Mouse (Mus musculus) midbrain, embryonic 12.5 days (tissue): ENCODE data around the gene Rev1. TPM values are rescaled to one million over a fixed set of nuclear protein-coding genes. Genes with fewer than 3 reads are reported as not detected.

Source experiments
- ATAC-seq: fragments of 200-750 bp; cut with Nextera tagmentation; 2 replicates; pipeline ENCODE4 v1.8.0; 2017; ENCODE audit warnings: low read depth, moderate TSS enrichment, moderate library complexity; ENCODE audit not compliant: low FRiP score
- H3K27ac ChIP-seq: fragments of 300-500 bp; sonication (generic); replicated peaks from 2 replicates; pipeline ENCODE4 v1.5.1; 2016; ENCODE audit warnings: mild to moderate bottlenecking
- H3K27me3 ChIP-seq: fragments of 300-500 bp; sonication (generic); 2 replicates; pipeline ENCODE4 v1.6.1; 2016; ENCODE audit warnings: mild to moderate bottlenecking
- H3K36me3 ChIP-seq: fragments of 300-500 bp; sonication (generic); 2 replicates; pipeline ENCODE4 v1.6.1; 2016
- H3K4me1 ChIP-seq: fragments of 300-500 bp; sonication (generic); 2 replicates; pipeline ENCODE4 v1.6.1; 2016
- H3K4me2 ChIP-seq: fragments of 300-500 bp; sonication (generic); replicated peaks from 2 replicates; pipeline ENCODE4 v1.6.1; 2016; ENCODE audit warnings: mild to moderate bottlenecking, moderate library complexity
- H3K4me3 ChIP-seq: fragments of 300-500 bp; sonication (generic); 2 replicates; pipeline ENCODE4 v1.5.1; 2016; ENCODE audit warnings: mild to moderate bottlenecking
- H3K9ac ChIP-seq: fragments of 300-500 bp; sonication (generic); replicated peaks from 2 replicates; pipeline ENCODE4 v1.6.1; 2016; ENCODE audit warnings: mild to moderate bottlenecking, moderate library complexity
- H3K9me3 ChIP-seq: fragments of 300-500 bp; sonication (generic); 2 replicates; pipeline ENCODE4 v1.6.1; 2016; ENCODE audit warnings: mild to moderate bottlenecking
- WGBS: fragments of 180-500 bp; shearing (Covaris S2); methylation state at CpG from one replicate; pipeline ENCODE4 v1.1.7; 2016; 5-methylcytosine and 5-hydroxymethylcytosine counted together
- polyA plus RNA-seq: library from polyadenylated mRNA; unstranded; fragments of >200 nt; fragmentation: Nextera tagmentation; extraction: Ambion mirVana; gene quantifications from 2 replicates; pipeline ENCODE4 v1.2.1, GENCODE M21; 2016

Gene Rev1
- polyA plus RNA-seq, 1 experiment from 2014 or later, result 47.7 TPM

DNA sequence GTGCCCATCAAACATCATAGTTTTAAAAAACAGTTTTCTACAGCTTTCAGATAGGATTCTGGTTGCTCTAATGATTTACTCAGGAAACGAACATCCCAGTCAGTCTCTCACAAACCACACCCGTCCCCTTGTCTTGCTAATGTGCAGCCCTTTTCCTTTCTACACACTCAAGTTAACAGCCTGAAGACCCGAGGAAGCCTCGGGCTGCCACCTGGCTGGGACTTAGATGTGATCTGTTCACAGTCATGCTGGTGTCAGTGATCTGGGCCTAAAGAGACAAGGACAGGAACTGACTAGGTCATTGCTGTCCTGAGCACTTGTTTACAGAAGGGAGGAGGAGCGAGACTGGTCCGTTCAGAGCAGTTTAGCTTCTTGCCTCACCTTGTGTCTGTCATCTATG lies 71.2 kb downstream of the Rev1 start:
- Histone ChIP-seq H3K4me3 (no peak overlapping the region), H3K36me3 (peaks cover 83% of the 10 kb centered on the region), H3K9me3 (no peaks in the 10 kb centered on the region), H3K27ac (no peak overlapping the region), H3K4me2 (no peak overlapping the region), H3K9ac (no peak overlapping the region), H3K4me1 (no peaks in the 10 kb centered on the region), H3K27me3 (no peaks in the 10 kb centered on the region)
- ATAC-seq, result no peak
- WGBS, result 84% methylated on average over 6 of the region's 6 CpGs

DNA sequence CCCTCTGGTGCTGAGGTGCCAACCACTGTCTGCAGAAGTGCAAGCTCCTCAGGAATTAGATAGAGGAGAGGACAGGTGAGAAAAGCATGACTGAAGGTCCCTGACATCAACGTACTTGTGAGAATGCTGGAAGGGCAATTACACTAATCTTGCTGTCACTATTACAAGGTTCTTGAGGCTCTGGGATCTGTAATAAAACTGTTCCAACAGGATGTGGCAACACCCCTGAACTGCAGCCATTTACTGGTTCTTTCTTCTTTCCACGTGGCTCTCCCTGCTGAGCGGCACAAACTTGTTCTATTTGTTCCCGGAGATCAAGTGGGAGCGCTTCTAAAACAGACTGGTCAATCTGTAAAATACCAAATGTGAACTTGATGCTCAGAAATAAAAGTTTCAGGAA lies 74.4 kb downstream of the Rev1 start:
- WGBS, result 93% methylated on average over 5 of the region's 5 CpGs
- H3K9me3 ChIP-seq, result no peaks in the 10 kb centered on the region
- H3K9ac ChIP-seq, result no peak overlapping the region
- peaks cover 90% of the 10 kb centered on the region for H3K36me3 ChIP-seq
- H3K27me3 ChIP-seq, result no peaks in the 10 kb centered on the region
- H3K4me3 ChIP-seq, result no peak overlapping the region
- H3K4me2 ChIP-seq, result no peak overlapping the region
- H3K4me1 ChIP-seq, result no peaks in the 10 kb centered on the region
- no peak overlapping the region for H3K27ac ChIP-seq
- no peak for ATAC-seq

DNA sequence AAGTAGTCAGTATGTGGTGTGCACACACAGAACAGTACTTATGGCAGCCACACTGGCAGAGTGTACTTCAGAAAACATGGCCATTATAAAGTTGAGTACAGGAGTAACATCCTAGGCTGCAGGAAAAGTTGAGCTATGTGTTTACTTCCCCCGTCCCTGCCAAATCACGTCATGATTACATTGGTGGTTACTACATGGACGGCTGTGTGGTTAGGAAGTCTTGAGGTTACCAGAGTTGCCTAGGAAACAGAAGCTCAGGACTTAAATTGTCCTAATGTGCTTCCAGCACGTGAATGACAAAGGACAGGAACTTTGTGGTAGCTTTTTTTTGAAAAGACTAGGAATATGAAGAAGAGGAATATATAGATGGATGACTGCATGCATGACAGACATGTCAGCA lies 80.0 kb downstream of the Rev1 start:
- H3K27me3 ChIP-seq, result no peaks in the 10 kb centered on the region
- no peaks in the 10 kb centered on the region for H3K9me3 ChIP-seq
- no peak overlapping the region for H3K27ac ChIP-seq
- no peak overlapping the region for H3K4me3 ChIP-seq
- WGBS, result 79% methylated on average over 4 of the region's 4 CpGs
- H3K4me2 ChIP-seq, result no peak overlapping the region
- no peak for ATAC-seq
- H3K36me3 ChIP-seq, result peaks cover 95% of the 10 kb centered on the region
- H3K9ac ChIP-seq, result no peak overlapping the region
- no peaks in the 10 kb centered on the region for H3K4me1 ChIP-seq

DNA sequence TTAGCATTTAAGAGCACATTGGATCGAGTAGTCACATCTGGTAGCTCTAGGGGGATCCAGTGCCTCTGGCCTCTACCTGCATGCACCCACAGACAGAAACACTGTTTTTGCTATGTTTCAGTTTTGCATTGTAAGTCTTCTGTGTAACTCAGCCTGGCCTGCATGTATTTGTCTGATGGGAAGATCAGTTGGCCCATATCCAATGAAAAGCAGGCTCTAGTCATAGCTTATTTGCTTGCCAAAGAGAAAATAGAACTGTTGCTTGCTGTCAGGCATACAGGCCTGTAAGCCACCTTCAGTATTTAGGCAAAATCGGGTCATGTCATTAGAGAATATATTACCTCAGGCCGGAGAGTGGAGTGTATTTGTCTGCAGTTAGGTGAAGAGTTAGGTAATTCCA lies 81.5 kb downstream of the Rev1 start:
- ATAC-seq, result no peak
- no peak overlapping the region for H3K27ac ChIP-seq
- H3K4me1 ChIP-seq, result no peaks in the 10 kb centered on the region
- H3K4me3 ChIP-seq, result no peak overlapping the region
- H3K4me2 ChIP-seq, result no peak overlapping the region
- H3K27me3 ChIP-seq, result no peaks in the 10 kb centered on the region
- 90% methylated on average over 3 of the region's 3 CpGs for WGBS
- H3K36me3 ChIP-seq, result peaks cover 84% of the 10 kb centered on the region
- H3K9ac ChIP-seq, result no peak overlapping the region
- H3K9me3 ChIP-seq, result no peaks in the 10 kb centered on the region

DNA sequence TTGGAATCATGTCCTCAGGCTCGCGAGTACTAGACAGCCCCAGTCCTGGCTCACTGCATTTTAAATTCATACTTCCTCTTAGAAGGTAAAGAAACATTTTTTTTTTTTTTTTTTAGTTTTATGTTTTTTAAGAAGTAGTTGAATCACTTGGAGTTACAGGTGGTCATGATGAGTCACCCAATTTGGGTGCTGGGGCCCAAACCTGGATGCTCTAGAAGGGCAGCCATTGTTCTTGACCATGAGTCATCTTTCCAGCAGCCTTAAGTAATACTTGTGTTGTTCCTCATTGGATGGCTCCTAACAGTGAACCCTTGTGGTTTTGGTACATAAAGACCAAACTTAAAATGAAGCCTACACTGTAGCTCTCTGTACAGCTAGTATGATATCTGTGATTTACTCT lies 90.7 kb downstream of the Rev1 start:
- Histone ChIP-seq H3K36me3 (peaks cover 74% of the 10 kb centered on the region), H3K4me2 (no peak overlapping the region), H3K9me3 (no peaks in the 10 kb centered on the region), H3K4me3 (no peak overlapping the region), H3K4me1 (no peaks in the 10 kb centered on the region), H3K27ac (no peak overlapping the region), H3K27me3 (no peaks in the 10 kb centered on the region), H3K9ac (no peak overlapping the region)
- no peak for ATAC-seq
- 97% methylated on average over 2 of the region's 2 CpGs for WGBS

DNA sequence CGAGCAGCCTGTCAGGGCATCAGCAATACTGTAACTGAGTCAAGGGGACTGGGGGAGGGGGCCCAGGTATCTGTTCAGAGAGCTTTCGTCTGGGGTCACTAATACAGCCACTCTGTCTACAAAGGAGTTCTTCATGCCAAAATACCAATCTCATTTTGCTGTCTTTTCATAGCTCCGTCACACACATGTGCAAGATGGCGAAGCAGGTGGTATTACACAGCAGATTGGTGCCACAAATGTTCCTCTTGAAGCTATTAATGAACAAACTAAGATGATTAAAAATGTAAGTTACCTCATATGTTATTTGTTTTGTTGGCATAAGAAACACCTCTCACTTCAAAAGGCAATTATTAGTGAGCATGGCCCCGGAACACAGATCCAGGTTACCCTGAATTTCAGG lies 92.2 kb downstream of the Rev1 start:
- no peaks in the 10 kb centered on the region for H3K4me1 ChIP-seq
- ATAC-seq, result no peak
- no peak overlapping the region for H3K9ac ChIP-seq
- peaks cover 76% of the 10 kb centered on the region for H3K36me3 ChIP-seq
- WGBS, result 93% methylated on average over 5 of the region's 5 CpGs
- H3K4me2 ChIP-seq, result no peak overlapping the region
- H3K4me3 ChIP-seq, result no peak overlapping the region
- no peaks in the 10 kb centered on the region for H3K27me3 ChIP-seq
- no peak overlapping the region for H3K27ac ChIP-seq
- no peaks in the 10 kb centered on the region for H3K9me3 ChIP-seq

DNA sequence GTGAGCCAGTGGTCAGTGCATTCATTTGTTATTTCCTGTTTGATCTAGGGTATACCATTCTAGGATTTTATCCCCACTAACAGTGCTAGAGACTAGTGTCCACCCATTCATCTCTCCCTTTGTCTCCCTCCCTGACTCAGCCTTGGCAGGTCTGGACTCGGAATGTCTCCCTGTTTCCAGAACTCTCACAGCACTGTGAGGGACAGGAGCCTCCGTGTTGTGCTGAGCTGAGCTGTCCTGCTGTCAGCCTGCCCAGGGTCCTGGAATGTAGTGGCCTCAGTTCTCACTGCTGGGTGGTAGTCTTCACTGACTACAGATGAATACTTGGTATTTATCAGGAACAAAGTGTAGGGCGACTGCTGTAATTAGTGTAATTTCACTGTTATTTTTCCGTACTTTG lies 94.1 kb downstream of the Rev1 start:
- 95% methylated on average over 4 of the region's 4 CpGs for WGBS
- H3K4me3 ChIP-seq, result no peak overlapping the region
- H3K4me1 ChIP-seq, result no peaks in the 10 kb centered on the region
- H3K4me2 ChIP-seq, result no peak overlapping the region
- no peak overlapping the region for H3K9ac ChIP-seq
- no peak for ATAC-seq
- H3K36me3 ChIP-seq, result peaks cover 61% of the 10 kb centered on the region
- no peaks in the 10 kb centered on the region for H3K27me3 ChIP-seq
- no peaks in the 10 kb centered on the region for H3K9me3 ChIP-seq
- no peak overlapping the region for H3K27ac ChIP-seq

DNA sequence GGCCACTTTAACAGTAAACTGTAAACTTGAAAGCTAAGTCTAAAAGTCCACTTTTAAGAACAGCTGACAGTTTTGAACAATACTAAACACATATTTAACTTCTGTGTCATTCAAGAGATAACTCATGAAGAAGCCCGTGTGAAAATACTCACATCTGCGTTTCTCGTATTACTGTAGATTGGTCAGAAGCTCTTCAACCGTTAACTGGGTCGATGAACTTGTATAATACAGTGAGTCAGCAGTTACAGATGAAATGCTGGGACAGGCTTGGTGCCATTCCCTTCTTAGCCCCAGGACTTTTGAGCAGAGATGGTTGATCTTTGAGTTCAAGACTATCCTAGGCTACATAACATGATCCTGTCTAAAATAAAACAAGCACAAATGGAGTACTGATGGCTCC lies 98.2 kb downstream of the Rev1 start:
- H3K9me3 ChIP-seq, result no peaks in the 10 kb centered on the region
- H3K27ac ChIP-seq, result no peak overlapping the region
- ATAC-seq, result no peak
- H3K9ac ChIP-seq, result no peak overlapping the region
- H3K27me3 ChIP-seq, result no peaks in the 10 kb centered on the region
- WGBS, result 94% methylated on average over 5 of the region's 5 CpGs
- no peak overlapping the region for H3K4me2 ChIP-seq
- H3K4me1 ChIP-seq, result no peaks in the 10 kb centered on the region
- no peak overlapping the region for H3K4me3 ChIP-seq
- peaks cover 25% of the 10 kb centered on the region for H3K36me3 ChIP-seq

DNA sequence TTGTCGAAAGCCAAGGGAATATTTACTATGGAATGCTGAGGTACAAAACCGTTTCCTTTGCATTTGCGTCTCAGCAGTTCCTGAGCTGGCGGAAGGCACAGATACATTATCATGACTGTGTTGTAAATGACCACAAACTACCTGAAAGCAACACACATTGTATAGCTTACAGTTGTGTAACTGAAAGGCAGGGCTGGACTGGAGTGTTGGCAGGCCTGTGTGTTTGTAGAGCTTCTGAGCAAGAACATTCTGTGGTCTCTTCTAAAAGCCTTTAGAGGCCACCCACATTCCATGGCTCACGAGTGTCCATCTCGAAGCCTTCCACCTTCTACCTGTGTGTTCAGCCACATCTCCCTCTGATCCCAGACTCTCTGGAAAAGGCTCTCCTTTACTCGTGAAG lies 102.3 kb downstream of the Rev1 start:
- Histone ChIP-seq H3K9me3 (no peaks in the 10 kb centered on the region), H3K4me2 (no peak overlapping the region), H3K36me3 (peaks cover 28% of the 10 kb centered on the region), H3K27me3 (no peaks in the 10 kb centered on the region), H3K4me1 (no peaks in the 10 kb centered on the region), H3K9ac (no peak overlapping the region), H3K27ac (no peak overlapping the region), H3K4me3 (no peak overlapping the region)
- 95% methylated on average over 7 of the region's 7 CpGs for WGBS
- ATAC-seq, result no peak

DNA sequence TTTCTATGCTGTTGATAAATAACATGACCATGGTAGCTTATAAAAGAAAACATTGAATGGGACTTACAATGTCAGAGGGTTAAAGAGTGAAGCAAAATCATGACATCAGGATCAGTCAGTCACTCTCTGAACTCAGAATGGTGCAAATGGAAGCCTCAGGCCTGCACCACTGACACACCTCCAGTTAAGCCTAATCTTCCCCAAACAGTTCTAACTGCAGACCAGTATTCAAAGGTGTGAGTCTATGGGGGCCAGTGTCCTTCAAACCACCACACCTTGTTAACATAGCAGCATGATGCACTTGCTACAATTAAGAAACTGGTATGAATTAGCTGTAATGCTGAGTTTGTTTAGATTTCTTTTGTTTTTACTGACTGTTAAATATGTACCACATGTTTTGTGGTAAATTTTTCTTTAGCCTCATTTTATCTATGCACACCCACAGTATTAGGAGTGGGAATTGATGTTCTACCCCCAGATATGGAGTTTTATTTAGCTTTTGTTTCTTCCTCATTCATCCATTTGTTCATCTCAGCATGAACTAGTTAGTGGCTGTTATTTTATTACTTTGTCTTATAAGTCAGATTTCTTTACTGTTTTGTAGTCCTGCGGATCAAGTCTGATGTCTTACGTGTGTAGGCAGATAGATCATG lies 114.9 kb downstream of the Rev1 start:
- H3K27me3 ChIP-seq, result no peaks in the 10 kb centered on the region
- no peak overlapping the region for H3K9ac ChIP-seq
- 93% methylated on average over 2 of the region's 2 CpGs for WGBS
- H3K4me3 ChIP-seq, result no peak overlapping the region
- H3K9me3 ChIP-seq, result no peaks in the 10 kb centered on the region
- no peak for ATAC-seq
- no peak overlapping the region for H3K4me2 ChIP-seq
- H3K27ac ChIP-seq, result no peak overlapping the region
- peaks cover 19% of the 10 kb centered on the region for H3K36me3 ChIP-seq
- no peaks in the 10 kb centered on the region for H3K4me1 ChIP-seq

DNA sequence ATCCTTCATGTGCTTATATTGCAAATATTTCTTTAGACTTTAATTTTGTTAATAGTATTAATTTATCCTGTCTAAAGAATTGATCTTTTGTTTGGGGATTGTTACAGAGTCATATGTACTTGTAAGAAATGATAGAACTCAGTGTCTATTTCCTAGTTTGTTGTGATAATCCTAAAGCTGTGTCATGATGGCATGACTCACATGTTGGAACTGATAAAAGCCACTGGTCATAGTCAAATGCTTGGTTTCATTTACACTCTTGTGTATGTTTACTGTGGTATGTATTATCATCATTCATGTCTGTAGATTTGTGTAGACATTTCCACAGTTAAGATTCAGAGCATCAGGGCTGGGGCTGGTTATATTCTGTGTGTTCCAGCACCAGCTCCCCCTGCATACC lies 117.1 kb downstream of the Rev1 start:
- no peaks in the 10 kb centered on the region for H3K27me3 ChIP-seq
- no peak overlapping the region for H3K4me3 ChIP-seq
- H3K9me3 ChIP-seq, result no peaks in the 10 kb centered on the region
- no peak for ATAC-seq
- H3K4me2 ChIP-seq, result no peak overlapping the region
- H3K4me1 ChIP-seq, result no peaks in the 10 kb centered on the region
- no peak overlapping the region for H3K9ac ChIP-seq
- H3K36me3 ChIP-seq, result no peaks in the 10 kb centered on the region
- no peak overlapping the region for H3K27ac ChIP-seq

DNA sequence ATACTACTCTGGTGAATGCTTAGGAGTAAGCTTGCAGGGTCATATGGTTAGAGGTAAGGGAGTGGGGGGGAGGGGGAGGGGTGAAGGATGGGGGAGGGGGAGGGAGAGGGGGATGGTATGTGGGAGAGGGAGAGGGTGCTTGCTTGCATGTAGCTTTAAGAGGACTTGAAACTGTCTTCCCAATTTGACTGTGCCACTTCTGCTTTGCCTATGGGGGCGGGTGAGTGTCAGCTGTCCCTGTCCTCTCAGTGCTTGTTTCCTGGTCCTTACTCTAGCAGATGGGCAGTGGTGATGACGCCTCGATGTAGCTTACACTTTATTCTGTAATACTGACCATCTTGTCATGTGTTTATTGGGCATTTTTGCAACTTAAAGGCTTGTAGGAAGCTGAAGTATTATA lies 117.5 kb downstream of the Rev1 start:
- no peak overlapping the region for H3K9ac ChIP-seq
- no peak overlapping the region for H3K4me2 ChIP-seq
- no peaks in the 10 kb centered on the region for H3K36me3 ChIP-seq
- ATAC-seq, result no peak
- WGBS, result 89% methylated on average over 3 of the region's 3 CpGs
- no peaks in the 10 kb centered on the region for H3K9me3 ChIP-seq
- no peak overlapping the region for H3K4me3 ChIP-seq
- H3K27me3 ChIP-seq, result no peaks in the 10 kb centered on the region
- no peak overlapping the region for H3K27ac ChIP-seq
- no peaks in the 10 kb centered on the region for H3K4me1 ChIP-seq

DNA sequence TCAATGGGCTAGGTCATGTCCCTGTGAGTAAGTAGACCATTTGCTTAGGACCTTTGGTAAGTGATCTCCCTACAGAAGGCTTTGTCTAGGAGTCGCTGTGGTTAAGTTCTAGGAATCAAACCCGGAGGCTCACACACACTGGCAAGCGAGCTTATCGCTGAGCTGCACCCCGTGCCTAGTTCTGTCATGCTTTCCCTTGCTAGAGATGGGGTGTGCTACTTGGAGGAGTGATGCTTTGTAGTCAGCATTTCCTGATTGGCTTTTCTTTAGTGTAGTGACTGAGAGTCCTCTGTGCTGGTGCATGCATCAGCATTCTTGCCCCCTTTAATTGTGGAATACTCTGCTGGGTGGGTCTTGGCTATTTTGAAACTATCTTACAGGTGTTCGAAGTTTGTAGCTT lies 118.0 kb downstream of the Rev1 start:
- Histone ChIP-seq H3K36me3 (no peaks in the 10 kb centered on the region), H3K4me2 (no peak overlapping the region)

More for the DNA sequence above, 118.0 kb downstream of the Rev1 start:
- no peaks in the 10 kb centered on the region for H3K27me3 ChIP-seq
- ATAC-seq, result no peak
- no peaks in the 10 kb centered on the region for H3K9me3 ChIP-seq
- H3K27ac ChIP-seq, result no peak overlapping the region
- H3K4me1 ChIP-seq, result no peaks in the 10 kb centered on the region
- no peak overlapping the region for H3K9ac ChIP-seq
- 88% methylated on average over 6 of the region's 6 CpGs for WGBS
- no peak overlapping the region for H3K4me3 ChIP-seq
